Mouse (Mus musculus): ENCODE data around the gene Il2rb. TPM values are rescaled to one million over a fixed set of nuclear protein-coding genes. Genes with fewer than 3 reads are reported as not detected.

Gene Il2rb
- polyA plus RNA-seq, 1 experiment from 2014 or later: 0.63 TPM

DNA sequence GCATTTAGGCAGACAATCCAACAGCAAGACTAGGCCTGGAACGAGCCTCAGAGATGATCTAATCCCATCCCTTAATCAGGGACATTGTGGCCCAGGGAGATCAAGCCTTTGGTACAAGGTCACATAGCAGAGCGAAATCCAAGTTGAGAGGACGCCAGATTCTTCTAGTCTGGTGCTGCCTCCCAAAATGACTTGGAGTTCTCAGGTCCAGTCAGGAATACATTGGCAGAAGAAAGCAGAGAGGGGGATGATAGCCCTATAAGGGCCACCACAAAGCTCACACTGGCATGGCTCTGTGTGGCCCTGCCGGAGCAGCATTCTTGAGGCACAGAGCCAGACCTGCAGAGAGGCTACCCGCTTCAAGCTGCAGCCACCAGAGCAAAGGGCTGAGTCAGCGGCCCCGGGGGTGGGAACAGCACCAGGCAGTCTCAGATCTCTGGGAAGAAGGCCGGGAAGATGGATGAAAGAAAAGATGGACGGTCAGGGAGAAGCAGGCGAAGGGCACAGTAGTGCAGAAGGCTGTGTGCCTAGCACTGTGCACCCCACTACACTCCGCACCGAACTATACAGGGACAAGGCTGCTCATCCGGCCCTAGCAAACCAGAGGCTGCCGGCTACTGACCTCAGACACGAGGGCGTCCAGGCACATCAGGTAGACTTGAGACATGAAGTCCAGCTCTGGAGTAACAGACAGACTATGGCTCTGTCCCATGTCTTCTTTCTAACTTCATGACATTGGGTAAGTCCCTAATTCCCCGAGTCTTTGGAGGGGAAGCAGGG, 35.8 kb upstream of the Il2rb start, which contains the start of gene C1qtnf6:
Gene C1qtnf6 (minus strand): TSS at position 746 of the 780 bp plus-strand sequence.
- Histone ChIP-seq H3K4me1 (ENCODE audit: insufficient read depth, low read depth, low read length) (peaks cover 8% of the 10 kb centered on the region; the same call in 1 of the 2 replicates), H3K9me3 (ENCODE audit: low read length) (no peaks in the 10 kb centered on the region), H3K4me3 (ENCODE audit: low read depth, low read length) (peak within 1 kb of the TSS; percentile 32), H3K4me2 (replicated peaks; ENCODE audit: low read depth, low read length) (peak within 1 kb of the TSS; percentile 48), H3K27me3 (replicated peaks; ENCODE audit: insufficient read depth, low read length) (no peaks in the 10 kb centered on the region), H3K36me3 (ENCODE audit: insufficient read depth, low read length) (no peaks in the 10 kb centered on the region), H3K9ac (replicated peaks; ENCODE audit: low read depth) (peak within 1 kb of the TSS; percentile 35; the same call in 1 of the 2 replicates), H3K27ac (ENCODE audit: low read length) (peak within 1 kb of the TSS; percentile 74)
- TF ChIP-seq EP300 (IDR thresholded peaks at IDR 0.05): no peak
- no peak for TF ChIP-seq CTCF (IDR thresholded peaks at IDR 0.05)
- WGBS: 57% methylated on average over 17 of the region's 17 CpGs
- no peak for ATAC-seq
- DNase-seq (ENCODE audit: low spot score): peak; percentile 25

DNA sequence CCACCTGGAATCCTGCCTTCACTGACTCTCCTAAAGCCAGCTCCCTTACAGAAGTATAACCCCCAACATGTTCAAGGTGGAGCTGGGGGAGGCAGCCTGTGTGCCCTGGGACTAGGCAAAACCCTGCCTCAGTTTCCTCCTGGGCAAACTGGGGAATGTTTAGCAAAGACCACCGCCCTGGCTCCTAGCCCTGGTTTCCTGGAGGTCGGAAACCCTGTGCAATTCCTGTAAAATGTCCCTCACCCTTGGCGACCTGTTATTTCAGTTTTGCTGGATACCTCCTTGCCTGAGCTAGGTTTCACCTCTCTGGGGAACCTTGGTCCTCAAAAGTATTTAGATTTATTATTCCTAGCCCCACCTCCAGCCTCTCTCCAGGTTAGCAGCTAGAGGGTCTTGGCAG, 35.1 kb upstream of the Il2rb start:
- Histone ChIP-seq H3K27ac (ENCODE audit: low read length) (peak overlapping the region; percentile 32; the same call in 1 of the 2 replicates), H3K9me3 (ENCODE audit: low read length) (no peaks in the 10 kb centered on the region), H3K4me3 (ENCODE audit: low read depth, low read length) (no peak overlapping the region), H3K4me1 (ENCODE audit: insufficient read depth, low read depth, low read length) (peaks cover 8% of the 10 kb centered on the region; the same call in 1 of the 2 replicates), H3K4me2 (replicated peaks; ENCODE audit: low read depth, low read length) (no peak overlapping the region), H3K9ac (replicated peaks; ENCODE audit: low read depth) (peak overlapping the region; percentile 32; the same call in 1 of the 2 replicates), H3K36me3 (ENCODE audit: insufficient read depth, low read length) (no peaks in the 10 kb centered on the region), H3K27me3 (replicated peaks; ENCODE audit: insufficient read depth, low read length) (no peaks in the 10 kb centered on the region)
- TF ChIP-seq CTCF (IDR thresholded peaks at IDR 0.05) (no peak), EP300 (IDR thresholded peaks at IDR 0.05) (no peak)
- WGBS: 64% methylated on average over 3 of the region's 3 CpGs
- DNase-seq (ENCODE audit: low spot score) (no peak), ATAC-seq (no peak)

DNA sequence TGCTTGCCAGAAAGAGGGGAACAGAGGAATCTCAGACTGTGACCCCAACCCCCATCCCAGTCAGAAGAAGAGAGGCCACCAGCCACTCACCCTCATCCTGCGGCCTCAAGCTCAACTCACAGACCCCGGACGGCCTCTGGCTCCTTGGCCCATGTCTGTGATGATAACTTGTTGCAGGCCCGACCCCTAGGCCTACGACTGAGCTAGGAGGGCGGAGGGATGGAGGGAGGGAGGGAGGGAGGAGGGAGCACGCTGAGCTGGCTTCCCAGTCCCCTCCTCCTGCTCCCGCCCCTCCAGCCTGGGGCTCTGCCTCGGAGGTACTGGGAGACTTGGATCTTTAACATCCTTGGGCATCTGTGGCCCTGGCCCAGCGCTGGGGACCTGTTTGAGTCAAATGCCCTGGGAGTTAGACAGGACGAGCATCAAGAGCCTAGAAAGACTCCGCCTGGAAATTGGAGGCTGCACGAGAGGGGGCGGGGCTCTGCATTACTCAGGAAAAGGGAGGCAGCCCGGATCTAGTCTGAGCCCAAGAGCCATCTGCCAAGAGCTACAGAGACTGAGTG, 34.4 kb upstream of the Il2rb start:
- no peaks in the 10 kb centered on the region for H3K36me3 ChIP-seq (ENCODE audit: insufficient read depth, low read length)
- no peaks in the 10 kb centered on the region for H3K9me3 ChIP-seq (ENCODE audit: low read length)
- peak; percentile 75 for DNase-seq (ENCODE audit: low spot score)
- ATAC-seq: peak; percentile 39
- peak overlapping the region; percentile 32; the same call in 1 of the 2 replicates for H3K9ac ChIP-seq (replicated peaks; ENCODE audit: low read depth)
- no peaks in the 10 kb centered on the region for H3K27me3 ChIP-seq (replicated peaks; ENCODE audit: insufficient read depth, low read length)
- H3K4me3 ChIP-seq (ENCODE audit: low read depth, low read length): peak overlapping the region; percentile 36
- peak overlapping the region; percentile 48 for H3K4me2 ChIP-seq (replicated peaks; ENCODE audit: low read depth, low read length)
- peak overlapping the region; percentile 76 for H3K27ac ChIP-seq (ENCODE audit: low read length)
- 5% methylated on average over 14 of the region's 15 CpGs for WGBS
- H3K4me1 ChIP-seq (ENCODE audit: insufficient read depth, low read depth, low read length): peaks cover 8% of the 10 kb centered on the region; the same call in 1 of the 2 replicates
- no peak for TF ChIP-seq EP300 (IDR thresholded peaks at IDR 0.05)
- TF ChIP-seq CTCF (IDR thresholded peaks at IDR 0.05): no peak

DNA sequence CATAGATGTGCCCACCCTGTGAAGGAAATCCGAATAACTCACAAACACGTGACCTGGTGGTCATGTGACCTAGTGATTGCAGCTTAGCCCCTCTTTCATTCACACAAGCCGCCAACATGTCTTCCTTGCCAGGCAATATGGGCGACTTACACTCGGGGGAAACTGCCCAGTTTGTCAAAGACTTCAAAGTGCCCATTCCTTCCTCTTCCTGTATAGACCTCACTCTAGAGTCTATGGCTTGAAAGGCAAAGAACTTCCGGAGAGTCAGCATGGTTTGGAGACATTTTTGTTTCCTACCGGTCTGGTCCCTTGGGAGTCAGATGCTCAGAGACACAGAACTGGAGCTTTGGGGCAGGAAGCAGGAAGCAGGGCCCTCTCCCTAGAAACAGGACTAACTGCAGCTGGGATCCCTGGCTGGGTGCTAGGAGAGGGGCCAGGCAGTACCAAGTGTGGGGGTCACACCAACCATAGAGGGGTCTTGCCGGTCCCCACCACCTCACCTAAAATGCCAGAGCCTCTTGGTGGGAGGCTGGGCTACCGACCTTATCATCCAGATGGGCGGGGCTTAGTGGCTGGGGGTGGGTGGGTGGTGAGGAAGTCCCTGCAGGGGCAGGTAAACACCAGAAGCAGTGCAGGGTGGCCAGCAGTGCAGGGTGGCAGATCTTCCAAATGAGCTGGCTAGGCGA, 33.8 kb upstream of the Il2rb start:
- H3K9ac ChIP-seq (replicated peaks; ENCODE audit: low read depth): peak overlapping the region; percentile 32; the same call in 1 of the 2 replicates
- peak overlapping the region; percentile 48 for H3K4me2 ChIP-seq (replicated peaks; ENCODE audit: low read depth, low read length)
- peaks cover 8% of the 10 kb centered on the region; the same call in 1 of the 2 replicates for H3K4me1 ChIP-seq (ENCODE audit: insufficient read depth, low read depth, low read length)
- DNase-seq (ENCODE audit: low spot score) (peak; percentile 45), ATAC-seq (no peak)
- TF ChIP-seq CTCF (IDR thresholded peaks at IDR 0.05): no peak
- TF ChIP-seq EP300 (IDR thresholded peaks at IDR 0.05): no peak
- H3K36me3 ChIP-seq (ENCODE audit: insufficient read depth, low read length): no peaks in the 10 kb centered on the region
- no peaks in the 10 kb centered on the region for H3K27me3 ChIP-seq (replicated peaks; ENCODE audit: insufficient read depth, low read length)
- no peaks in the 10 kb centered on the region for H3K9me3 ChIP-seq (ENCODE audit: low read length)
- H3K4me3 ChIP-seq (ENCODE audit: low read depth, low read length): peak overlapping the region; percentile 36
- peak overlapping the region; percentile 76 for H3K27ac ChIP-seq (ENCODE audit: low read length)
- WGBS: 20% methylated on average over 10 of the region's 11 CpGs

DNA sequence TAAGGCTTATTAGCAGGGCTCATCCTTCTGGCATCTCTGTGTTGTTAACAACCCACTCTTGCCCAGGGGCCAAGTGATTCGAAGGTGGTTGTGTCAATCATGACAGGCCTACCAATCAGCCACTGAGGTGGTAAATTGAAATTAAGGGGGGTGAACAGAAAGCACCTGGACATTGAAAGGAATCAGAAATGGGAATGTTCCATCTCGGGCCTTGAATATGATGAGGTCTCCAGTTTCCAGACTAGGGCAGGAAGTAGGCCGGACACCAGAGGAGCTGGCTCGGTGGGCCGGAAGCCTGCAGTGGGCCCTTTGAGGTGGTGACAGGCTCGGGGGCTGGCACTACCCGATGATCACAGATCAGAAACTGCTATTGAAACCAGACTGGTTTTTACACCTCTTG, 32.9 kb upstream of the Il2rb start:
- DNase-seq (ENCODE audit: low spot score): peak; percentile 31
- 46% methylated on average over 7 of the region's 7 CpGs for WGBS
- Histone ChIP-seq H3K9ac (replicated peaks; ENCODE audit: low read depth) (no peak overlapping the region), H3K36me3 (ENCODE audit: insufficient read depth, low read length) (no peaks in the 10 kb centered on the region), H3K4me2 (replicated peaks; ENCODE audit: low read depth, low read length) (peak overlapping the region; percentile 48; the same call in 1 of the 2 replicates), H3K27me3 (replicated peaks; ENCODE audit: insufficient read depth, low read length) (no peaks in the 10 kb centered on the region), H3K27ac (ENCODE audit: low read length) (peak overlapping the region; percentile 76; the same call in 1 of the 2 replicates), H3K4me1 (ENCODE audit: insufficient read depth, low read depth, low read length) (peaks cover 8% of the 10 kb centered on the region; the same call in 1 of the 2 replicates), H3K9me3 (ENCODE audit: low read length) (no peaks in the 10 kb centered on the region), H3K4me3 (ENCODE audit: low read depth, low read length) (no peak overlapping the region)
- TF ChIP-seq EP300 (IDR thresholded peaks at IDR 0.05) (no peak), CTCF (IDR thresholded peaks at IDR 0.05) (no peak)
- ATAC-seq: no peak

DNA sequence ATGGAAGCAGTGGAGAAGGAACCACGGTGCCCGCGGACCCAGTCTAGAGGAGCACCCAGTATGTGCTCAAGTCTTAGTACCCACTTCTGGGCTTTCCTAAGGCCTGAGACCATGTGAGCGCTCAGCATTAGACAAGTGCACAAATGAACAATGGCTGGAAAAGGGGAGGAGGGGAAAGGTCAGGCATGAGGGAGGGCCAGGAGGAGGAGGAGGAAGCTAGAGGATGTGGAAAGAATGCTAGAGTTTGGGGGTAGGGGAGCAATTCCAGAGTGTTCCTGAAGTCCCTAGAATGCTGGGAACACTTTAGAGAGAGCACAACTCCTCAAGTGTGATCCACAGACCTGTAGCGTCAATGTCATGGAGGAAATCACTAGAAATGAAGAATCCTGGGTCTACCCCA, 29.1 kb upstream of the Il2rb start:
- H3K27me3 ChIP-seq (replicated peaks; ENCODE audit: insufficient read depth, low read length): no peaks in the 10 kb centered on the region
- no peak overlapping the region for H3K9ac ChIP-seq (replicated peaks; ENCODE audit: low read depth)
- no peak overlapping the region for H3K27ac ChIP-seq (ENCODE audit: low read length)
- no peaks in the 10 kb centered on the region for H3K9me3 ChIP-seq (ENCODE audit: low read length)
- no peaks in the 10 kb centered on the region; the same call in 1 of the 2 replicates for H3K4me1 ChIP-seq (ENCODE audit: insufficient read depth, low read depth, low read length)
- no peak for TF ChIP-seq CTCF (IDR thresholded peaks at IDR 0.05)
- no peak for TF ChIP-seq EP300 (IDR thresholded peaks at IDR 0.05)
- WGBS: 74% methylated on average over 5 of the region's 5 CpGs
- ATAC-seq (no peak), DNase-seq (ENCODE audit: low spot score) (no peak)
- H3K36me3 ChIP-seq (ENCODE audit: insufficient read depth, low read length): no peaks in the 10 kb centered on the region
- no peak overlapping the region for H3K4me3 ChIP-seq (ENCODE audit: low read depth, low read length)
- no peak overlapping the region for H3K4me2 ChIP-seq (replicated peaks; ENCODE audit: low read depth, low read length)
